Mouse (Mus musculus): ENCODE data around the gene Pawr. TPM values are rescaled to one million over a fixed set of nuclear protein-coding genes. Genes with fewer than 3 reads are reported as not detected.

Pawr gene
- polyA plus RNA-seq, 1 experiment: 157 TPM

DNA sequence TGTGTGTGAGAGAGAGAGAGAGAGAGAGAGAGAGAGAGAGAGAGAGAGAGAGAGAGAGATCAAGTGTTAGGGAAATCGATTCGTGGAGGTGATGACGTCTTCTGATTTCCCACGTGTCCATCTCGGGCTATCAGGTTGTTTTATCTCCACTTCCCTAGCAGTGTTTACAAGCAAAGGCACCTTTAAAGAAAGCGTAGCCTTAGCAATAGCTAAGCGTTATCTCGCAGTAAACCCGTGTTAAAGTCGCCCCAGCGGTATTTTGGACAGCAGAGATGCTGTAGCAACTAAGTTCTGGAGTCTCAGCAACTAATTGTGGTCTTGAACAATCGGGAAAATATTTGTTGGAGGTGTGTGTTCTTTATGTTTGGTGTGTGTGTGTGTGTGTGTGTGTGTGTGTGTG, 1.7 kb downstream of the Pawr start:
- Histone ChIP-seq H3K4me3 (ENCODE audit: low read depth, low read length) (peak overlapping the region; percentile 86), H3K36me3 (ENCODE audit: control insufficient read depth, insufficient read depth, low read length, poor library complexity, severe bottlenecking) (peaks cover 16% of the 10 kb centered on the region), H3K27ac (ENCODE audit: insufficient read depth, low read length) (no peak overlapping the region), H3K27me3 (ENCODE audit: control insufficient read depth, insufficient read depth, low read length, poor library complexity, severe bottlenecking) (no peaks in the 10 kb centered on the region), H3K4me1 (ENCODE audit: control insufficient read depth, insufficient read depth, low read length) (no peaks in the 10 kb centered on the region), H3K9me3 (replicated peaks; ENCODE audit: control insufficient read depth, insufficient read depth, low read length, poor library complexity, severe bottlenecking) (no peaks in the 10 kb centered on the region), H3K9ac (ENCODE audit: low read depth, poor library complexity, severe bottlenecking) (peak overlapping the region; percentile 97)
- no peak for TF ChIP-seq POLR2A (IDR thresholded peaks at IDR 0.05; ENCODE audit: insufficient read depth, low read length)
- TF ChIP-seq CTCF (IDR thresholded peaks at IDR 0.05; ENCODE audit: low read depth, low read length): no peak
- no peak for TF ChIP-seq EP300 (IDR thresholded peaks at IDR 0.05; ENCODE audit: insufficient read depth, low read depth, low read length)

DNA sequence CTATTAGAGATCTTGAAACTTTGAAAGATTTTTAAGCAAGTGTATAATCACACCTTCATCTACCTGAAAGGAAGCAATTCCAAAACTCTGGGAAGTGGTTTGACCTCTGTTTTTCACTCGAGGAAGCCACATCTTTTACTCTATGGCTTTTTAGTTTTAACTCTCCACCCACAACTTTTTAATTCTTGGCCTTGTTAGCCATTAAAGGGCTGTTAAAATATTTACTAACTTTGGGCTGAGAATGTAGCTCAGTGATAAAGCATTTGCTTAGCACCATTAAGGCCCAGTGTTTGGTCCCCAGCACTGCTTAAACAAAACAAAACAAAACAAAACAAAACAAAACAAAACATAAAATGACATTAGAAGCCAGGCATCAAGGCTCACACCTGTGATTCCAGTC, 2.2 kb downstream of the Pawr start:
- TF ChIP-seq EP300 (IDR thresholded peaks at IDR 0.05; ENCODE audit: insufficient read depth, low read depth, low read length) (no peak), POLR2A (IDR thresholded peaks at IDR 0.05; ENCODE audit: insufficient read depth, low read length) (no peak), CTCF (IDR thresholded peaks at IDR 0.05; ENCODE audit: low read depth, low read length) (no peak)
- Histone ChIP-seq H3K27me3 (ENCODE audit: control insufficient read depth, insufficient read depth, low read length, poor library complexity, severe bottlenecking) (no peaks in the 10 kb centered on the region), H3K4me3 (ENCODE audit: low read depth, low read length) (no peak overlapping the region), H3K4me1 (ENCODE audit: control insufficient read depth, insufficient read depth, low read length) (no peaks in the 10 kb centered on the region), H3K9ac (ENCODE audit: low read depth, poor library complexity, severe bottlenecking) (peak overlapping the region; percentile 97; the same call in 1 of the 2 replicates), H3K36me3 (ENCODE audit: control insufficient read depth, insufficient read depth, low read length, poor library complexity, severe bottlenecking) (peaks cover 16% of the 10 kb centered on the region), H3K9me3 (replicated peaks; ENCODE audit: control insufficient read depth, insufficient read depth, low read length, poor library complexity, severe bottlenecking) (no peaks in the 10 kb centered on the region), H3K27ac (ENCODE audit: insufficient read depth, low read length) (no peak overlapping the region)

- TF ChIP-seq CTCF (IDR thresholded peaks at IDR 0.05; ENCODE audit: low read depth, low read length): no peak
- no peak for TF ChIP-seq EP300 (IDR thresholded peaks at IDR 0.05; ENCODE audit: insufficient read depth, low read depth, low read length)
- TF ChIP-seq POLR2A (IDR thresholded peaks at IDR 0.05; ENCODE audit: insufficient read depth, low read length): no peak
- H3K27ac ChIP-seq (ENCODE audit: insufficient read depth, low read length): no peak overlapping the region
- H3K4me3 ChIP-seq (ENCODE audit: low read depth, low read length): no peak overlapping the region
- peaks cover 24% of the 10 kb centered on the region for H3K36me3 ChIP-seq (ENCODE audit: control insufficient read depth, insufficient read depth, low read length, poor library complexity, severe bottlenecking)
- no peaks in the 10 kb centered on the region for H3K9me3 ChIP-seq (replicated peaks; ENCODE audit: control insufficient read depth, insufficient read depth, low read length, poor library complexity, severe bottlenecking)
- no peak overlapping the region for H3K9ac ChIP-seq (ENCODE audit: low read depth, poor library complexity, severe bottlenecking)
- no peaks in the 10 kb centered on the region for H3K4me1 ChIP-seq (ENCODE audit: control insufficient read depth, insufficient read depth, low read length)
- no peaks in the 10 kb centered on the region for H3K27me3 ChIP-seq (ENCODE audit: control insufficient read depth, insufficient read depth, low read length, poor library complexity, severe bottlenecking)
These were observed 3.9 kb downstream of the Pawr start for GRCm38 (mm10) chr10:108335736-108336292.

GRCm38 (mm10) chr10:108336581-108336980, 4.7 kb downstream of the Pawr start:
- no peak overlapping the region for H3K27ac ChIP-seq (ENCODE audit: insufficient read depth, low read length)
- no peak overlapping the region for H3K9ac ChIP-seq (ENCODE audit: low read depth, poor library complexity, severe bottlenecking)
- peaks cover 24% of the 10 kb centered on the region for H3K36me3 ChIP-seq (ENCODE audit: control insufficient read depth, insufficient read depth, low read length, poor library complexity, severe bottlenecking)
- H3K27me3 ChIP-seq (ENCODE audit: control insufficient read depth, insufficient read depth, low read length, poor library complexity, severe bottlenecking): no peaks in the 10 kb centered on the region
- no peaks in the 10 kb centered on the region for H3K4me1 ChIP-seq (ENCODE audit: control insufficient read depth, insufficient read depth, low read length)
- H3K9me3 ChIP-seq (replicated peaks; ENCODE audit: control insufficient read depth, insufficient read depth, low read length, poor library complexity, severe bottlenecking): no peaks in the 10 kb centered on the region
- H3K4me3 ChIP-seq (ENCODE audit: low read depth, low read length): no peak overlapping the region
- TF ChIP-seq CTCF (IDR thresholded peaks at IDR 0.05; ENCODE audit: low read depth, low read length) (no peak), EP300 (IDR thresholded peaks at IDR 0.05; ENCODE audit: insufficient read depth, low read depth, low read length) (no peak), POLR2A (IDR thresholded peaks at IDR 0.05; ENCODE audit: insufficient read depth, low read length) (no peak)

GRCm38 (mm10) chr10:108338055-108338961, 6.4 kb downstream of the Pawr start:
- Histone ChIP-seq H3K4me3 (ENCODE audit: low read depth, low read length) (no peak overlapping the region), H3K27ac (ENCODE audit: insufficient read depth, low read length) (no peak overlapping the region), H3K9me3 (replicated peaks; ENCODE audit: control insufficient read depth, insufficient read depth, low read length, poor library complexity, severe bottlenecking) (no peaks in the 10 kb centered on the region), H3K36me3 (ENCODE audit: control insufficient read depth, insufficient read depth, low read length, poor library complexity, severe bottlenecking) (peaks cover 24% of the 10 kb centered on the region), H3K9ac (ENCODE audit: low read depth, poor library complexity, severe bottlenecking) (no peak overlapping the region), H3K4me1 (ENCODE audit: control insufficient read depth, insufficient read depth, low read length) (no peaks in the 10 kb centered on the region), H3K27me3 (ENCODE audit: control insufficient read depth, insufficient read depth, low read length, poor library complexity, severe bottlenecking) (no peaks in the 10 kb centered on the region)
- no peak for TF ChIP-seq CTCF (IDR thresholded peaks at IDR 0.05; ENCODE audit: low read depth, low read length)
- no peak for TF ChIP-seq POLR2A (IDR thresholded peaks at IDR 0.05; ENCODE audit: insufficient read depth, low read length)
- TF ChIP-seq EP300 (IDR thresholded peaks at IDR 0.05; ENCODE audit: insufficient read depth, low read depth, low read length): no peak

DNA sequence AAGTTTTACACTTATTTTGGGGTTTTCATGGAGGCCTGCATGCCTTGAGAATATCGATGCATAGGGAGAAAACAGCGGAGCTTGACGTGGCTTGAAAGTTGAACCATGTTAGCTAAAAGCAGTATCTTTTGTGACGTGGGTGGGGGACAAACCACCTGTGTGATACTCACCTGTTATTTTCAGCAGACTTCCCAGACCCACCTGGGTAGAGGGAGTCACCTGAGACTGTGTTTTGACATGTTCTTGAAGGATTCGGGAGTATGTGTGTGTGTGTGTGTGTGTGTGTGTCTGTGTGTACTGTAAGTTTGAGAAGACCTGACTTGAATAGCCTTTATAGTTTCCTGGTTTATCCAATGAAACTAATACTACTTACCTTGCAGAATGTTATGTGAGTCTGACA, 7.2 kb downstream of the Pawr start:
- Histone ChIP-seq H3K36me3 (ENCODE audit: control insufficient read depth, insufficient read depth, low read length, poor library complexity, severe bottlenecking) (peaks cover 24% of the 10 kb centered on the region), H3K9ac (ENCODE audit: low read depth, poor library complexity, severe bottlenecking) (no peak overlapping the region), H3K4me1 (ENCODE audit: control insufficient read depth, insufficient read depth, low read length) (no peaks in the 10 kb centered on the region), H3K4me3 (ENCODE audit: low read depth, low read length) (no peak overlapping the region), H3K27me3 (ENCODE audit: control insufficient read depth, insufficient read depth, low read length, poor library complexity, severe bottlenecking) (no peaks in the 10 kb centered on the region), H3K27ac (ENCODE audit: insufficient read depth, low read length) (no peak overlapping the region), H3K9me3 (replicated peaks; ENCODE audit: control insufficient read depth, insufficient read depth, low read length, poor library complexity, severe bottlenecking) (no peaks in the 10 kb centered on the region)
- no peak for TF ChIP-seq EP300 (IDR thresholded peaks at IDR 0.05; ENCODE audit: insufficient read depth, low read depth, low read length)
- no peak for TF ChIP-seq POLR2A (IDR thresholded peaks at IDR 0.05; ENCODE audit: insufficient read depth, low read length)
- TF ChIP-seq CTCF (IDR thresholded peaks at IDR 0.05; ENCODE audit: low read depth, low read length): no peak

Measured in ES-Bruce4 (cell line).